Mouse (Mus musculus): ENCODE data around the gene Hyal2. TPM values are rescaled to one million over a fixed set of nuclear protein-coding genes. Genes with fewer than 3 reads are reported as not detected.
"Not testable (repeated sequence)": the region's sequence is repeated elsewhere in the genome, so short reads cannot be mapped to it uniquely, and the experiment has no call there.

Hyal2 gene
- polyA plus RNA-seq, 1 experiment = 213 TPM

GRCm38 (mm10) chr9:107568331-107569261 is 851 bp downstream of the Hyal2 start:
- TF ChIP-seq POLR2A (IDR thresholded peaks at IDR 0.05; ENCODE audit: low read depth, low read length) (no peak; the same call in 1 of the 2 replicates), CTCF (IDR thresholded peaks at IDR 0.05; ENCODE audit: extremely low read depth, insufficient read length, insufficient replicate concordance, low read depth, low read length) (no peak)
- Histone ChIP-seq H3K4me3 (ENCODE audit: low read depth, low read length) (peak overlapping the region; percentile 89), H3K36me3 (ENCODE audit: control insufficient read depth, insufficient read depth, low read length) (peaks cover 20% of the 10 kb centered on the region), H3K27ac (ENCODE audit: insufficient read depth, low read depth, low read length) (peak overlapping the region; percentile 99), H3K27me3 (ENCODE audit: control insufficient read depth, insufficient read depth, low read length) (no peaks in the 10 kb centered on the region), H3K4me1 (ENCODE audit: control insufficient read depth, insufficient read depth, insufficient read length, low read length) (peaks cover 39% of the 10 kb centered on the region)
- WGBS = under 1% methylated on average over 41 of the region's 41 CpGs

GRCm38 (mm10) chr9:107569270-107569669 is 1.5 kb downstream of the Hyal2 start:
- TF ChIP-seq POLR2A (IDR thresholded peaks at IDR 0.05; ENCODE audit: low read depth, low read length) = no peak
- peaks cover 20% of the 10 kb centered on the region for H3K36me3 ChIP-seq (ENCODE audit: control insufficient read depth, insufficient read depth, low read length)
- peak overlapping the region; percentile 89 for H3K4me3 ChIP-seq (ENCODE audit: low read depth, low read length)
- H3K4me1 ChIP-seq (ENCODE audit: control insufficient read depth, insufficient read depth, insufficient read length, low read length) = peaks cover 33% of the 10 kb centered on the region
- WGBS = under 1% methylated on average over 23 of the region's 23 CpGs
- H3K27ac ChIP-seq (ENCODE audit: insufficient read depth, low read depth, low read length) = peak overlapping the region; percentile 99
- no peaks in the 10 kb centered on the region for H3K27me3 ChIP-seq (ENCODE audit: control insufficient read depth, insufficient read depth, low read length)

DNA sequence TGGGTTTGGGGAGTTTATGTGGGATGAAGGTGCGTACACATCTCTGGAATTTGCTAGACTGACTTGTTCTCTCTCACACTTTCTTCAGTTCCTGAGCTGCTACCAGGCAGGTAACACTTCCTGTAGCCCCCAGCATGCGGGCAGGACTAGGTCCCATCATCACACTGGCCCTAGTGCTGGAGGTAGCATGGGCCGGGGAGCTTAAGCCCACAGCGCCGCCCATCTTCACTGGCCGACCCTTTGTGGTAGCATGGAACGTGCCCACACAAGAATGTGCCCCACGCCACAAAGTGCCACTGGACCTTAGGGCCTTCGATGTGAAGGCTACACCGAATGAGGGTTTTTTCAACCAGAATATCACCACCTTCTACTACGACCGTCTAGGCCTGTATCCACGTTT is 2.3 kb downstream of the Hyal2 start:
- WGBS = 36% methylated on average over 13 of the region's 13 CpGs
- peaks cover 34% of the 10 kb centered on the region for H3K4me1 ChIP-seq (ENCODE audit: control insufficient read depth, insufficient read depth, insufficient read length, low read length)
- no peaks in the 10 kb centered on the region for H3K27me3 ChIP-seq (ENCODE audit: control insufficient read depth, insufficient read depth, low read length)
- peak overlapping the region; percentile 99 for H3K27ac ChIP-seq (ENCODE audit: insufficient read depth, low read depth, low read length)
- no peak for TF ChIP-seq POLR2A (IDR thresholded peaks at IDR 0.05; ENCODE audit: low read depth, low read length)
- no peak for TF ChIP-seq CTCF (IDR thresholded peaks at IDR 0.05; ENCODE audit: extremely low read depth, insufficient read length, insufficient replicate concordance, low read depth, low read length)
- peak overlapping the region; percentile 89 for H3K4me3 ChIP-seq (ENCODE audit: low read depth, low read length)
- peaks cover 16% of the 10 kb centered on the region for H3K36me3 ChIP-seq (ENCODE audit: control insufficient read depth, insufficient read depth, low read length)

DNA sequence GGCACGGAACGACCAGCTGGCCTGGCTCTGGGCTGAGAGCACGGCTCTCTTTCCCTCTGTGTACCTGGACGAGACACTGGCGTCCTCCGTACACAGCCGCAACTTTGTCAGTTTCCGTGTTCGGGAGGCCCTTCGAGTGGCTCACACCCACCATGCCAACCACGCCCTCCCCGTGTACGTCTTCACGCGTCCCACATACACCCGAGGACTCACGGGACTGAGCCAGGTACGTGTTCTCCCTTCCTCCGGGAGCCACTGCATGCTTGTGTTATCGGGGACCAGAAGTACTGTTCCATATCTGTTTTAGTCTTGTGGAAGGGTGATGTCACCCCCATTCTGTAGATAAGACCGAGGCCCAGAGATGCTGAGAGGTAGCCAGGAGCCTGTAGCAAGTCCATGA is 3.1 kb downstream of the Hyal2 start:
- Histone ChIP-seq H3K27ac (ENCODE audit: insufficient read depth, low read depth, low read length) (peak overlapping the region; percentile 99), H3K27me3 (ENCODE audit: control insufficient read depth, insufficient read depth, low read length) (no peaks in the 10 kb centered on the region), H3K4me1 (ENCODE audit: control insufficient read depth, insufficient read depth, insufficient read length, low read length) (peaks cover 31% of the 10 kb centered on the region), H3K4me3 (ENCODE audit: low read depth, low read length) (peak overlapping the region; percentile 89), H3K36me3 (ENCODE audit: control insufficient read depth, insufficient read depth, low read length) (peaks cover 13% of the 10 kb centered on the region)
- 31% methylated on average over 21 of the region's 21 CpGs for WGBS
- TF ChIP-seq POLR2A (IDR thresholded peaks at IDR 0.05; ENCODE audit: low read depth, low read length) (peak; percentile 69; the same call in 1 of the 2 replicates), CTCF (IDR thresholded peaks at IDR 0.05; ENCODE audit: extremely low read depth, insufficient read length, insufficient replicate concordance, low read depth, low read length) (no peak)

DNA sequence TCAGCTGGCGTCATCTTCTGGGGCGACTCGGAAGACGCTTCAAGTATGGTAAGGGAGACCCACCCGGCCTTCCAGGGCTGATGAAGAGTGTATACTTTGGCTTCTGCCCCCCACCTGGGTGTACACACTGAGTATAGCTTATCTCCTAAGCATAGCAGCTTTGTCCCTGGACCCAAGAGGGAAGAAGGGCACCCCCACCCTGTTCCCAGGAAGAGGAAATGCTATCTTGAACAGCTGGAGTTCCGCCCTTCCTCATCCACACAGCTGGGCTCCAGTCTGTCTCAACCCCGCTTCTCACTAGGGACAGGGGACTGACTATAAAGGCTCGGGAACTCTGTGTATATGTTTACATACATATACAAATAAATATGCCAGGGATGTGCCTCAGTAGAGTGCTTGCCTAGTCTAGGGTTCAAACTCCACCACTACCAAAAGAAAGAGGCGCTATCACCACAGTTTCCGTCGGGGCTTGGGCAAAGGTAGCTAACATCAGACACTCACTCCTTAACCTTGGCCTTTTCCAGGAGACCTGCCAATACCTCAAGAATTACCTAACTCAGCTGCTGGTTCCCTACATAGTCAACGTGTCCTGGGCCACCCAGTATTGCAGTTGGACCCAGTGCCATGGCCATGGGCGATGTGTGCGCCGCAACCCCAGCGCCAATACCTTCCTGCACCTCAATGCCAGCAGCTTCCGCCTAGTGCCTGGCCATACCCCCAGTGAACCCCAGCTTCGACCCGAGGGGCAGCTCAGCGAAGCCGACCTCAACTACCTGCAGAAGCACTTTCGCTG is 4.0 kb downstream of the Hyal2 start:
- H3K4me1 ChIP-seq (ENCODE audit: control insufficient read depth, insufficient read depth, insufficient read length, low read length) = peaks cover 37% of the 10 kb centered on the region
- WGBS = 55% methylated on average over 22 of the region's 22 CpGs
- H3K36me3 ChIP-seq (ENCODE audit: control insufficient read depth, insufficient read depth, low read length) = peaks cover 13% of the 10 kb centered on the region
- peak overlapping the region; percentile 89 for H3K4me3 ChIP-seq (ENCODE audit: low read depth, low read length)
- H3K27ac ChIP-seq (ENCODE audit: insufficient read depth, low read depth, low read length) = peak overlapping the region; percentile 99
- TF ChIP-seq POLR2A (IDR thresholded peaks at IDR 0.05; ENCODE audit: low read depth, low read length) = 0 out of 2 replicates have a peak, but pooled peaks have one; percentile 6
- TF ChIP-seq CTCF (IDR thresholded peaks at IDR 0.05; ENCODE audit: extremely low read depth, insufficient read length, insufficient replicate concordance, low read depth, low read length) = no peak
- no peaks in the 10 kb centered on the region for H3K27me3 ChIP-seq (ENCODE audit: control insufficient read depth, insufficient read depth, low read length)

GRCm38 (mm10) chr9:107572327-107572662 is 4.5 kb downstream of the Hyal2 start:
- peaks cover 13% of the 10 kb centered on the region for H3K36me3 ChIP-seq (ENCODE audit: control insufficient read depth, insufficient read depth, low read length)
- H3K4me1 ChIP-seq (ENCODE audit: control insufficient read depth, insufficient read depth, insufficient read length, low read length) = peaks cover 39% of the 10 kb centered on the region
- no peak for TF ChIP-seq CTCF (IDR thresholded peaks at IDR 0.05; ENCODE audit: extremely low read depth, insufficient read length, insufficient replicate concordance, low read depth, low read length)
- TF ChIP-seq POLR2A (IDR thresholded peaks at IDR 0.05; ENCODE audit: low read depth, low read length) = no peak

GRCm38 (mm10) chr9:107573774-107574173 is 6.0 kb downstream of the Hyal2 start:
- not testable (repeated sequence) for H3K27ac ChIP-seq (ENCODE audit: insufficient read depth, low read depth, low read length); H3K4me3 ChIP-seq (ENCODE audit: low read depth, low read length); H3K27me3 ChIP-seq (ENCODE audit: control insufficient read depth, insufficient read depth, low read length)
- peak; percentile 6; the same call in 1 of the 2 replicates for TF ChIP-seq CTCF (IDR thresholded peaks at IDR 0.05; ENCODE audit: extremely low read depth, insufficient read length, insufficient replicate concordance, low read depth, low read length)
- 89% methylated on average over 6 of the region's 6 CpGs for WGBS
- Histone ChIP-seq H3K4me1 (ENCODE audit: control insufficient read depth, insufficient read depth, insufficient read length, low read length) (peaks cover 41% of the 10 kb centered on the region), H3K36me3 (ENCODE audit: control insufficient read depth, insufficient read depth, low read length) (peaks cover 13% of the 10 kb centered on the region)

More at GRCm38 (mm10) chr9:107572327-107572662, 4.5 kb downstream of the Hyal2 start:
- Histone ChIP-seq H3K4me3 (ENCODE audit: low read depth, low read length) (peak overlapping the region; percentile 20; the same call in 1 of the 2 replicates), H3K27me3 (ENCODE audit: control insufficient read depth, insufficient read depth, low read length) (no peaks in the 10 kb centered on the region), H3K27ac (ENCODE audit: insufficient read depth, low read depth, low read length) (peak overlapping the region; percentile 99)
- 97% methylated on average over 2 of the region's 2 CpGs for WGBS
